Mouse (Mus musculus) adrenal gland, postnatal 4 days (tissue): ENCODE measurements at regions not wholly inside any gene's neighbourhood (a gene's known extent, or its start where the extent isn't known, plus 50 kb on each side); places are given as distances from the start of the nearest gene placed in this dataset.

Experiments
- DNase-seq, 2 experiments: peaks; one replicate each; pipeline ENCODE4 v3.0.0; 2021 to 2022; ENCODE audit warnings: low spot score in 2 of 2, mixed read lengths in 2 of 2

DNA sequence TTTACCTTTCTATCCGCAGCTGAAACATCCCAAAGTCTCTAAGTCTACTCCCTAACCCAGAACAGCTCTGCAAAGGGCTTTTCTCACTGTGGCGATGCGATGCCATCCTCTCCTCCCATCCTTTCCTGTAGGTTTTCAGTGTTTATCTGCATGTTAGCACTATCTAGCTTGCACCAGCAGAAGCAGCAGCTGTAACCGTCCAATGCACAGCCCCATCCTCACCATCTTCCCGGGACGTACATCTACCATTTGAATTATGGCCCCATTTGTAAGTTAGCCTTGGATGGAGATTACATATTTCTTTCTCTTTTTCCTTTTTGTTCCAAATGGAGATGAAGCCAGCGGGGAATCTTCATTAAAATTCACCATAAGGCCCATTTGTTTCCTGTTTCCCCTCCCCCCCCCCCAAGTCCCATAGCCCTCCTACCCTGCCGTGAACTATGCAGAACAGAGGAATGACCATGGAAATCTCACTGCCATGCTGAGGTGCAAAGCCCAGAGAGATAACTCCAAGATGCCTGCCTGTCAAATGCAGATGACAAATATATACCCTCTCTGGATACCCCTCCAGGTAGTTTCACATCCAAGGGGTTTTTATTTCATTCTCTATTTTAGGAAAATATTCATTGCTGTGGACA lies 525.5 kb upstream of the Id4 start:
- no peak for DNase-seq

DNA sequence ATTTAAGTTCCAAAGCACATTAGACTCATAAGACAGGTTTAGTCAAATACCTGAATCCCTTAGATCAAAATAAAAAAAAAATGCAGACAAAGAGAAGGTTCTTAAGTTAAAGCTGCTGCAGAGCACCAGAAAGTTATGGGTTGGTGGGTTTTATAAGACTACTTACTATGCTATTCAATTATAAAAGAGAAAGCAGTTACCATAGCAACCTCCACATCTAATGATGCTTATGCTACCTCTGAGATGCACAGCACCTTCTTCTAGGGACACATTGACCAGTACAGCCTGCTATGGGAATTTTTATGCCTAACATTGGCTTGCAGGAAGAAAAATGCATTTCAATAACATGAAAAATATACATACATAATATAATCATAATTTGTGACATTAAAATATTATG lies 512.1 kb upstream of the Id4 start:
- DNase-seq = no peak

GRCm38 (mm10) chr13:47751033-47751432 lies 510.0 kb upstream of the Id4 start:
- no peak for DNase-seq

DNA sequence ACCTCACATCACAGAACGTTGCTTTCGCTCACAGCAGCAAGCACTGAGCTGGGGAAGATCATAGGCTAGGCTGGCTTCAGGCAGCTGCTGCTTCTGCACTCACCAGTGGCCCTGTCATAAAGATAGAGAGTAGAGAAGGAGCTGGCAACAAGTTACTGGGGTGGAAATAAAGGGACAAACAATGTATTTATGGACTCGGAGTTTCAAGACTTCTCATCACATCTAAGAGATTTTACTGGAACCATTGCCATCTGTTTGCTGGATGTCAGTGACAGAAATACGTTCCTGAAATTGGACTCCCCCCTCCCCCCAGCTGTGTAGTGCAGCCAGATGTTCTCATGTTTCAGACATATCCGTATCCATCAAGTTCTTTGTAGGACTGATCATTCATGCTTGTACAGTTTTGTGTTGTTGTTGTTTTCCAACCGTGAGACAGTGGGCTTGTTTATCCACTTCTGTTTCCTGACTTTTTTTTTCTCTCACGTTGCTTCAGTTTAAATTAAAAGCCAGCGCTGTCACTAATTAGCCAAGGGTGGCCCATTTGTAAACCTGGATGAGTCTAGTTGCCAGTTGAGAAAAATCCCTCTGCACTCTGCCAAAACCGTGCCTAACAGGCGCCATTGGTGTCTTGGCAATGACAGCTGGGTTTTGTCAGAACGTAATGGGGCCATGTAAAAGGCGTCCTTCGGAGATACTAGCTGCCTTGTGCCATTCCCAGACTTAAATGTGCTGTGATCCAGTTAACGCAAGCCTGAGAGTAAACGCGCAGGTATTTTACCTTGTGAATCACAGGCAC lies 496.0 kb upstream of the Id4 start:
- DNase-seq = no peak

DNA sequence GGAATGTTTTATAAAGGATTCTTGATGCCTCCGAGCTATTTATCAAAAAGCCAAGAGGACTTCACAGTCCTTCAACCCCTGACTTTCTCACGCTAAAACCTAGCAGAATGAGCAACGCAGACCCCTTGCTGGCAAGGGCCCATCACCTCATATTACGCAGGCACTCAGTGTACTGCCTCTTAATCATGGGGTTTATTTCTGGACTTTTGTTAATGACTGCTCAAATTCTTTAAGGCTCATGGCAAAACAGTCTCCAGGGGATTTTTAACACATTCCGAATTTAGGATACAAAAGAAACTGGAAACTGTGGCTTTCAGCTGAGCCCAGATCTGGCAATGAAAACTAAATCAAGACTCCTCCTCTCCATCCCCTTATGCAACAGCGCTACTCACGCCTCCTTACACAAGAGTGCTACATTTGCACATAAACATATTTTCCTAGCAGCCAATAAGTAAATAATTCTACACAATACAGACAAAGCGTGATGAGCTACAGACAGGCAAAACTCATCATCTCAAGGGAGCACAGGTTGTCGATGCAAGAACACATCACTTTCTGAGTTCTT lies 492.0 kb upstream of the Id4 start:
- DNase-seq = no peak

GRCm38 (mm10) chr13:47777206-47778099 lies 483.6 kb upstream of the Id4 start:
- DNase-seq = no peak

DNA sequence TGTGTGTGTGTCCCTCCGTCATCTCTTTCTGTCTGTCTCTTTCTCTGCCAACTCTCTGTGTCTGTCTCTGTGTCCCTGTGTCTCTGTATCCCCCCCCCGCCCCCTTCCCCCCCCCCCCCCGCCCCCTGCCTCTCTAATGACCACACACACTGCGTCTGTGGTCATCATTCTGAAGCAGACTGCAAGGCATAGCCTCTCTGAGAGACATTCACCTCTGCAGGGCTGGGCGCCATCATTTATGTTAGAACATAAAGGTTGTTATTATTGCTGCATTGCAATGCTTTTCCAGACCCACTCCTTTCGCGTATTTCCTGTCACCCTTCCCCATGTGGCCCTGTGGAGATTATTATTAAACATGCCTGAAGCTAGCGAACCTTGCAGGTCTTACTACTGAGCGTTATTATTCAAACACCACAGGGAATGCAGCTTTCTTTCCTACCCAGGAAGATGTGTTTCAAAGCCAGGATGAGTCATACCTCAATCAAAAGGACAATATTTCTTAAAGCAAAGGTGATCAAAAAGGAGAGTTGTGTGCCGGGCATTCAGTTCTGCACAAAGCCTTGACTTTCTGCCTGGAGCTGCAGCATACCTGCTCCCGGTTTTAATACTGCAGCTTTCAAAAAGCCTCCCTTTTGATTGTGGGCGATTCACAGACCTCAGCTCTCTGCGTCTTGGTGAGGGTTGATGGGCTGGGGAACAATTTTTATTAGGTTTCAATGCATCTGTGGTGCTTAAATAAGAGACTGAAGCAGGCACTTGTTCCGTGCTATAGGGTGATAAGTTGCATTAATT lies 482.6 kb upstream of the Id4 start:
- DNase-seq = no peak

DNA sequence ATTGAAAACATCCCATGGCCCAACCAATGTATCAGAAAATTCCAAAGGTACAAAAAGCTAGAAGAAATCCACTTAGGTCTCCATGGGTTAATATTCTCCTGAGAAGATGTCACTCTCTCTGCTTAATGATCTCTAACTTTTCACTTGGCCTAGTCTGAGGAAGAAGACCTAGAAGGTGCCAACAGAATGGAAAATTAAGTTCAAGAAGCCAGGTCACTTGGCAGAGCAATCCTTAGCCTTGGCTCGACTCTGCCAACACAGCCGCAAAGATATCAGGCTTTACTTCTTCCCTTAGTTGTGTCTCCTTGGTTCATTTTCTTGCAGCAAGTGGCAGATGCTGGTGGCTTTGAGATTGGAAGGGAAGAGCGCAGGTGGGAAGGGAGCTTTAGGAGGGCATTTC lies 476.6 kb upstream of the Id4 start:
- DNase-seq = no peak

DNA sequence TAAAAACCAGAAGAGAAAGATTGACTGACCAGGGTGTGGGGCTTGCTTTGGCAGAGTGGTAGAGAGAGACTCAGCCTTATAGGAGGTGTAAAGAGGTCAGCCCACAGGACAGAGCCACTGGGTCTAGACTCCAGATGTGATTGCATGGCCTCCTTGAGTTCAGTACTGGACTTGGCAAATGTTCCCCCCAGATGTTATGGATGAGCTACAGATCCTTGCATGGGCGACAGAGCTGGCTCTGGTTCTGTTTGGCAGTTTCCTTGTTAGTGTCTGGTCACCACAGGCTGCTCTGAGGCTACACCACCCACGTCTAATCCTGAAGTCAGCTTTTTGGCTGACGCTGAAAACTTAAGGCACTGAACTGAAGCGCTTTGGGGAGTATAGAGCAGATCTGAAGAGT lies 463.2 kb upstream of the Id4 start:
- DNase-seq = no peak

- DNase-seq = no peak
Observed at GRCm38 (mm10) chr13:47811711-47812415, 449.2 kb upstream of the Id4 start.

DNA sequence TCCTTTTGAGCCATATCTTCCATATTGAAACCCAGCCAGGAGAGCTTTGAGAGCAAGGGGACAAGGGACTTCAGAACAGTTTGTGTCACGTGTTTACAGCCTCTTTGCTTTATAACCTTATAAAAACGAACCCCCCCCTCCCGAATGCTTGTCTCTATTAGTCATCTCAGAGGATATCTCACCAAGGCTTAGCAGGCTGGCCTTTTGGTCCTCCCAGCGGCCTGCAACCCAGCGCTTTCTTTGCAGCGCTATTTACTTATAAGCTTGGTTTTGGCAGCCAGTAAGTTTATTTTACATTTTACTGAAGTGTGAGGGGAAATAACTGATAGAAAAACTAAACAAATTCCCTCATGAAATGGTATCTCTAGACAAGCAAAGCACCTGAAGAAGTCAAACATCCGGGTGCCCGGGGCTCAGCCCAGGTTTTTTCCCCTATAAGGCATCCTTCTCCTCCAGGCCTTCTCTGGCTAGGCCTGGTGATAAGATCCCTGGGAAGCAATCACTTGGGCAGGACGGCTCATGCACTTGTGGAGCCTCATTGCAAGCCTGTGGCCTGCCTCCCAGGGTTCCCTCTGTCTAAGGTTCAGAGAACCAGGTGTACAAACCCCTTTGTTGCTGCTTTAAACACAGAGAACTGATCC lies 442.0 kb upstream of the Id4 start:
- DNase-seq = no peak

DNA sequence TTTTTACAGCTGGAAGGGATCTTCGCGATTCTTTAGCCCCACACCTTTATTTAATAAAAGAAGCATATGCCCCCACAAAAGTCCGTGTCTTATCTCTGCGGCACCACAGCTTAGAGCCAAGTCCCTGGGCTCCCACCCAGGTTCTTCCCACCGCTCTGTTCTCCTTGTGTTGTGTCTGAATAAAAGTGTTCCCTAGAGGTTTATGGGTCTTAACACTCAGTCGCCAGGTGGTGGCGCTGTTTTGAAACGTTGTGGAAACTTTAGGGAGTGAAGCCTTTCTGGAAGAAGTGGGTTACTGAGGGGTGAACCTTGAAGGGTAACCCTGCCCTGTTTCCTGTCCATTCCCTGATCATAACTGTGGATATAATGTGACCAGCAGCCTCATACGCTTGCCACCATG lies 424.5 kb upstream of the Id4 start:
- DNase-seq = no peak

DNA sequence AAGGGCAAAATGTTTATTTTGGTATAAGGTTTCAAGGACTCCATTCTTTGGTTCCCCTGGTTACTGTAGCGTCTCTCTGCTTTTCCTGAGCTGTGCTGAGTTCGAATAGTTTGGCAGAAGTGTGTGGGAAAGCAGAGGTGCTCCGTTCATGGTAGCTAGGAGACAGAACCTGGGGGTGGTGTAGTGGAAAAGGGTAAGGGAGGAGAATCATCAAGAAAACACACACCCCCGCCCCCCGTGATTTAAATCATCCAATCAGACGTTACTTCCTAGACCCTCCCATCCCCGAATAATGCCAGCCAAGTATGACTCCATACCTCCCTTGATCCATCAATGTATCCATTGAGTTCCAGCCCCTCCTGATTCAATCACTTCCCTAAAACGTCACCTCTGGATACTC lies 418.6 kb upstream of the Id4 start:
- DNase-seq = no peak

GRCm38 (mm10) chr13:47843011-47843410 lies 418.0 kb upstream of the Id4 start:
- no peak for DNase-seq

GRCm38 (mm10) chr13:47843541-47844267 lies 417.3 kb upstream of the Id4 start:
- DNase-seq = no peak

DNA sequence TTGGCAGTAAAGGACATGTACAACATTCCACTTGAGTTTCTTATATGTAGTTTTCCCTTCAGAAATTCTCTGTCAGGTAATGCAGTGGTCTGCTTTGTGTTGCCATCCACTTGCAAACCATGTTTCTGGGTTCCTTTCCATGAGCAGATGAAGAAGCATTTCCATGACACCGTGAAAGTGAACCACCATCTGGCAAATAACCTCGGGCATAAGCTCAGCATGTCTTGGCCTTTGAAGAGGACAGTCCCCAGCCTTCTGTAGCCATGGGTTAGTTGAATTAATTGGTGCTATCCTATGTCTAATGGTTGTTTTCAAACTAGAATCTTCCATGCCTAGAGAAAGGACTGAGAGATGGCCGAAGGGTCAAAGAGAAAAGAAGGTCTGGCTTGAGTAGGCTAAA lies 414.3 kb upstream of the Id4 start:
- no peak for DNase-seq

DNA sequence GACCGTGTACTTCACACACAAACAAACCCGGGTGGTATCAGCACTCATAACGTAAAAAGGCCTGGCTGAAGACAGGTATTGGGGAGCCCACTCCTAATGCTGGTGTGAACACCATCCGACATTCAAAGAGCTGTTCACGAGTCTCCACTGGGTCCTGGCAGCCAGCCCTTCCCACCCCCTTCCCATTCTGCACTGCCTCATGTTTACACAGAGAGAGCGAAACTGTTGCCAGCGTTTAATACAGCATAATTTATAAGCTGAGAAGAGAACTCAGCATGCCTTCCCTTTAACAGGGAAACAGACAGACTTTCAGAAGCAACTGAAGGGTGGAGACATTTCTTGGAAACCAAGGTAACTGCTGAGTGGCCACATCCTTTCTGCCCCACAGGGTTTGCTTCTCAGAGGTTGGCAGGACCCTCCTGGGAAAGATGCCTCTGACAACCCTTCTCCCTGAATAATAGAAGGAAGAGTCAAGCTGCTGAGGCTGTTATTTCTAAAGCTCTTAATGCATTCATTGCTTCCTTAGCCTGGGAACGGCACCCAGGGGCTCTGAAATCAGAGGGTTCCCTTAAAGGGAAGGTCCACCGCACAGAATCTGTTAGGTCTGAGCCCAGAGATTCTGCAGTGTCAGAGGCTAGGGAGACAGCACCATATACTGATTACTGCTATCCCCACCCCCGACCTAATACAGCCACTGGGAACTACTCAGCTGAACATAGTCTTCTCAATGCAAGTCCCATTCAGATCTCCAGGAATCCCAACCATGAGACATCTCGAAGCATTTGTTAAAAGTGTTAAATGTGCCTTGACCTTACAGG lies 412.4 kb upstream of the Id4 start:
- no peak for DNase-seq

- no peak for DNase-seq
Observed at GRCm38 (mm10) chr13:47855422-47856108, 405.5 kb upstream of the Id4 start.
